Mouse (Mus musculus): ENCODE data around the gene Mdh2. TPM values are rescaled to one million over a fixed set of nuclear protein-coding genes. Genes with fewer than 3 reads are reported as not detected.

The Mdh2 gene
- 416 and 600 TPM in 2 replicates for polyA plus RNA-seq (2012; rRNA removed)

GRCm38 (mm10) chr5:135778471-135779445 is at the start of gene Mdh2:
Gene Mdh2 (plus strand): TSS chr5:135778480.

GRCm38 (mm10) chr5:135743741-135744609 is 34.3 kb upstream of the Mdh2 start, which contains the start of gene Tmem120a:
Gene Tmem120a (minus strand): TSS chr5:135744448.

GRCm38 (mm10) chr5:135777796-135778470 is 347 bp upstream of the Mdh2 start, which contains the start of gene Styxl1:
Gene Styxl1 (minus strand): TSS chr5:135778385.

GRCm38 (mm10) chr5:135806555-135807262 is 28.4 kb downstream of the Mdh2 start, which contains the start of gene Srrm3:
Gene Srrm3 (plus strand): TSS chr5:135806890.

Other genes starting within 250 kb of the Mdh2 start
- 4.8 and 7.5 TPM in 2 replicates for gene Hip1, start 233.4 kb upstream of the Mdh2 start, polyA plus RNA-seq (2012; rRNA removed)
- gene Ccl26, start 214.9 kb upstream of the Mdh2 start, polyA plus RNA-seq (2012; rRNA removed), result not detected in 2 replicates
- gene Ccl24, start 205.4 kb upstream of the Mdh2 start, polyA plus RNA-seq (2012; rRNA removed), result 1.3 and 1.6 TPM in 2 replicates
- 11.5 and 13.5 TPM in 2 replicates for gene Rhbdd2, start 145.9 kb upstream of the Mdh2 start, polyA plus RNA-seq (2012; rRNA removed)
- 85.8 and 117 TPM in 2 replicates for gene Por, start 108.4 kb upstream of the Mdh2 start, polyA plus RNA-seq (2012; rRNA removed)
- 22.2 and 27.3 TPM in 2 replicates for gene Tmem120a, start 34.0 kb upstream of the Mdh2 start, polyA plus RNA-seq (2012; rRNA removed)
- 0.04 TPM in 1 of 2 replicates, not detected in the other for gene Styxl1, start 95 bp upstream of the Mdh2 start, polyA plus RNA-seq (2012; rRNA removed)
- 0.34 and 0.60 TPM in 2 replicates for gene Srrm3, start 28.4 kb downstream of the Mdh2 start, polyA plus RNA-seq (2012; rRNA removed)
- gene Hspb1, start 109.4 kb downstream of the Mdh2 start, polyA plus RNA-seq (2012; rRNA removed), result 879 and 2,002 TPM in 2 replicates
- gene Ywhag, start 156.1 kb downstream of the Mdh2 start, polyA plus RNA-seq (2012; rRNA removed), result 34.2 and 36.6 TPM in 2 replicates
- gene Ssc4d, start 196.1 kb downstream of the Mdh2 start, polyA plus RNA-seq (2012; rRNA removed), result 3.3 and 4.2 TPM in 2 replicates
- gene Zp3, start 201.6 kb downstream of the Mdh2 start, polyA plus RNA-seq (2012; rRNA removed), result not detected in 2 replicates
- gene Dtx2, start 216.3 kb downstream of the Mdh2 start, polyA plus RNA-seq (2012; rRNA removed), result 10.3 and 14.2 TPM in 2 replicates

Data from stomach, adult 2 months (tissue).